Mouse (Mus musculus) liver, embryonic 13.5 days (tissue): Measurements from ENCODE around the gene Thra. TPM values are rescaled to one million over a fixed set of nuclear protein-coding genes. Genes with fewer than 3 reads are reported as not detected.
A peak's percentile ranks its signal among the peaks of the same experiment; 100 is the strongest.

Experiments used
- ATAC-seq: fragments of 200-750 bp; cut with Nextera tagmentation; 2 replicates; pipeline ENCODE4 v1.8.0; 2017; ENCODE audit warnings: low read depth, mild to moderate bottlenecking, moderate number of reproducible peaks, moderate library complexity
- DNase-seq: peaks from one replicate; pipeline ENCODE4 v3.0.0; 2022
- H3K27ac ChIP-seq: fragments of 300-500 bp; sonication (generic); 2 replicates; pipeline ENCODE4 v1.5.1; 2015; ENCODE audit warnings: moderate library complexity, mild to moderate bottlenecking, inconsistent platforms
- H3K27me3 ChIP-seq: fragments of 300-500 bp; sonication (generic); 2 replicates; pipeline ENCODE4 v1.6.1; 2015; ENCODE audit warnings: mild to moderate bottlenecking, inconsistent platforms
- H3K36me3 ChIP-seq: fragments of 300-500 bp; sonication (generic); 2 replicates; pipeline ENCODE4 v1.6.1; 2015; ENCODE audit warnings: mild to moderate bottlenecking, inconsistent platforms
- H3K4me1 ChIP-seq: fragments of 300-500 bp; sonication (generic); replicated peaks from 2 replicates; pipeline ENCODE4 v1.6.1; 2015; ENCODE audit warnings: inconsistent platforms
- H3K4me2 ChIP-seq: fragments of 300-500 bp; sonication (generic); 2 replicates; pipeline ENCODE4 v1.6.1; 2015; ENCODE audit warnings: inconsistent platforms, mild to moderate bottlenecking, moderate library complexity
- H3K4me3 ChIP-seq: fragments of 300-500 bp; sonication (generic); replicated peaks from 2 replicates; pipeline ENCODE4 v1.5.1; 2015; ENCODE audit warnings: mild to moderate bottlenecking, inconsistent platforms
- H3K9ac ChIP-seq: fragments of 300-500 bp; sonication (generic); 2 replicates; pipeline ENCODE4 v1.6.1; 2015; ENCODE audit warnings: mild to moderate bottlenecking, inconsistent platforms
- H3K9me3 ChIP-seq: fragments of 300-500 bp; sonication (generic); replicated peaks from 2 replicates; pipeline ENCODE4 v1.6.1; 2016; ENCODE audit warnings: inconsistent platforms
- WGBS: fragments of 180-500 bp; shearing (Covaris S2); methylation state at CpG from one replicate; pipeline ENCODE4 v1.1.7; 2015; ENCODE audit not compliant: insufficient replicate concordance; 5-methylcytosine and 5-hydroxymethylcytosine counted together
- polyA plus RNA-seq: library from polyadenylated mRNA; unstranded; fragments of >200 nt; fragmentation: Nextera tagmentation; extraction: Ambion mirVana; gene quantifications from 2 replicates; pipeline ENCODE4 v1.2.1, GENCODE M21; 2015

The Thra gene
- polyA plus RNA-seq, 1 experiment from 2014 or later = 8.8 TPM

GRCm38 (mm10) chr11:98775348-98776051 lies 35.1 kb downstream of the Thra start:
- H3K27me3 ChIP-seq = no peaks in the 10 kb centered on the region
- WGBS = 3% methylated on average over 15 of the region's 15 CpGs
- no peaks in the 10 kb centered on the region for H3K9me3 ChIP-seq
- peaks cover 77% of the 10 kb centered on the region for H3K4me1 ChIP-seq
- H3K4me2 ChIP-seq = peak overlapping the region; percentile 76
- DNase-seq = peak; percentile 89
- peak overlapping the region; percentile 50 for H3K4me3 ChIP-seq
- peaks cover 4% of the 10 kb centered on the region; the same call in 1 of the 2 replicates for H3K36me3 ChIP-seq
- ATAC-seq = peak; percentile 46
- H3K27ac ChIP-seq = peak overlapping the region; percentile 81
- H3K9ac ChIP-seq = peak overlapping the region; percentile 57

GRCm38 (mm10) chr11:98776052-98776764 lies 35.8 kb downstream of the Thra start:
- 42% methylated on average over 12 of the region's 12 CpGs for WGBS
- Histone ChIP-seq H3K4me2 (peak overlapping the region; percentile 76), H3K9ac (peak overlapping the region; percentile 57), H3K27ac (peak overlapping the region; percentile 81), H3K27me3 (no peaks in the 10 kb centered on the region), H3K4me1 (peaks cover 74% of the 10 kb centered on the region), H3K9me3 (no peaks in the 10 kb centered on the region), H3K36me3 (no peaks in the 10 kb centered on the region), H3K4me3 (peak overlapping the region; percentile 50)
- DNase-seq = no peak
- no peak for ATAC-seq

GRCm38 (mm10) chr11:98776843-98777590 lies 36.6 kb downstream of the Thra start:
- H3K4me3 ChIP-seq = 0 out of 2 replicates have a peak overlapping the region, but pooled peaks have one; percentile 3
- 10% methylated on average over 9 of the region's 9 CpGs for WGBS

GRCm38 (mm10) chr11:98777888-98778287 lies 37.5 kb downstream of the Thra start:
- H3K4me2 ChIP-seq = no peak overlapping the region

More at GRCm38 (mm10) chr11:98776843-98777590, 36.6 kb downstream of the Thra start:
- Histone ChIP-seq H3K27me3 (no peaks in the 10 kb centered on the region), H3K27ac (peak overlapping the region; percentile 81), H3K4me1 (peaks cover 74% of the 10 kb centered on the region), H3K9me3 (no peaks in the 10 kb centered on the region), H3K4me2 (peak overlapping the region; percentile 76), H3K9ac (peak overlapping the region; percentile 57), H3K36me3 (no peaks in the 10 kb centered on the region)
- ATAC-seq (no peak), DNase-seq (no peak)

GRCm38 (mm10) chr11:98781851-98782512 lies 41.5 kb downstream of the Thra start:
- peak overlapping the region; percentile 17; the same call in 1 of the 2 replicates for H3K27ac ChIP-seq

More at GRCm38 (mm10) chr11:98777888-98778287, 37.5 kb downstream of the Thra start:
- Histone ChIP-seq H3K36me3 (no peaks in the 10 kb centered on the region), H3K27ac (0 out of 2 replicates have a peak overlapping the region, but pooled peaks have one; percentile 44), H3K4me3 (no peak overlapping the region), H3K9me3 (no peaks in the 10 kb centered on the region), H3K4me1 (peaks cover 74% of the 10 kb centered on the region), H3K27me3 (no peaks in the 10 kb centered on the region), H3K9ac (no peak overlapping the region)
- DNase-seq (no peak), ATAC-seq (no peak)

GRCm38 (mm10) chr11:98782651-98783235 lies 42.3 kb downstream of the Thra start:
- peaks cover 72% of the 10 kb centered on the region for H3K4me1 ChIP-seq
- H3K4me2 ChIP-seq = peak overlapping the region; percentile 80
- WGBS = 12% methylated on average over 17 of the region's 17 CpGs
- ATAC-seq = no peak
- H3K4me3 ChIP-seq = peak overlapping the region; percentile 62
- H3K27me3 ChIP-seq = 0 out of 2 replicates have a peak, but pooled peaks cover 3% of the 10 kb centered on the region
- DNase-seq = no peak
- H3K36me3 ChIP-seq = no peaks in the 10 kb centered on the region
- H3K9ac ChIP-seq = peak overlapping the region; percentile 74
- no peaks in the 10 kb centered on the region for H3K9me3 ChIP-seq
- H3K27ac ChIP-seq = peak overlapping the region; percentile 86

More at GRCm38 (mm10) chr11:98781851-98782512, 41.5 kb downstream of the Thra start:
- Histone ChIP-seq H3K4me2 (peak overlapping the region; percentile 80; the same call in 1 of the 2 replicates), H3K4me1 (peaks cover 72% of the 10 kb centered on the region), H3K27me3 (0 out of 2 replicates have a peak, but pooled peaks cover 3% of the 10 kb centered on the region), H3K9ac (peak overlapping the region; percentile 74; the same call in 1 of the 2 replicates), H3K4me3 (no peak overlapping the region), H3K36me3 (no peaks in the 10 kb centered on the region), H3K9me3 (no peaks in the 10 kb centered on the region)
- DNase-seq (no peak), ATAC-seq (no peak)
- WGBS = 28% methylated on average over 12 of the region's 14 CpGs

GRCm38 (mm10) chr11:98783236-98783696 lies 42.8 kb downstream of the Thra start:
- H3K4me1 ChIP-seq = peaks cover 73% of the 10 kb centered on the region
- under 1% methylated on average over 20 of the region's 20 CpGs for WGBS

GRCm38 (mm10) chr11:98784139-98784538 lies 43.7 kb downstream of the Thra start:
- 0 out of 2 replicates have a peak overlapping the region, but pooled peaks have one; percentile 74 for H3K9ac ChIP-seq
- peak overlapping the region; percentile 86 for H3K27ac ChIP-seq
- no peaks in the 10 kb centered on the region for H3K9me3 ChIP-seq
- no peaks in the 10 kb centered on the region for H3K36me3 ChIP-seq
- H3K27me3 ChIP-seq = 0 out of 2 replicates have a peak, but pooled peaks cover 3% of the 10 kb centered on the region
- no peak for ATAC-seq
- WGBS = 58% methylated on average over 4 of the region's 4 CpGs
- peak overlapping the region; percentile 80; the same call in 1 of the 2 replicates for H3K4me2 ChIP-seq
- no peak for DNase-seq
- H3K4me1 ChIP-seq = peaks cover 81% of the 10 kb centered on the region
- no peak overlapping the region for H3K4me3 ChIP-seq

More at GRCm38 (mm10) chr11:98783236-98783696, 42.8 kb downstream of the Thra start:
- ATAC-seq (peak; percentile 77), DNase-seq (peak; percentile 73)
- Histone ChIP-seq H3K36me3 (no peaks in the 10 kb centered on the region), H3K27me3 (0 out of 2 replicates have a peak, but pooled peaks cover 3% of the 10 kb centered on the region), H3K9ac (peak overlapping the region; percentile 74), H3K27ac (peak overlapping the region; percentile 86), H3K4me3 (peak overlapping the region; percentile 62), H3K9me3 (no peaks in the 10 kb centered on the region), H3K4me2 (peak overlapping the region; percentile 80)

GRCm38 (mm10) chr11:98785214-98785613 lies 44.8 kb downstream of the Thra start:
- peaks cover 91% of the 10 kb centered on the region for H3K4me1 ChIP-seq
- DNase-seq (no peak), ATAC-seq (no peak)
- 0 out of 2 replicates have a peak, but pooled peaks cover 3% of the 10 kb centered on the region for H3K27me3 ChIP-seq
- WGBS = 62% methylated on average over 10 of the region's 10 CpGs
- H3K36me3 ChIP-seq = no peaks in the 10 kb centered on the region
- no peak overlapping the region for H3K4me3 ChIP-seq
- no peaks in the 10 kb centered on the region for H3K9me3 ChIP-seq
- no peak overlapping the region for H3K4me2 ChIP-seq
- H3K9ac ChIP-seq = no peak overlapping the region
- H3K27ac ChIP-seq = peak overlapping the region; percentile 71

- no peak for ATAC-seq
These were observed 45.4 kb downstream of the Thra start for GRCm38 (mm10) chr11:98785772-98786281.

More at GRCm38 (mm10) chr11:98785772-98786281, 45.4 kb downstream of the Thra start:
- Histone ChIP-seq H3K9ac (peak overlapping the region; percentile 55; the same call in 1 of the 2 replicates), H3K4me3 (peak overlapping the region; percentile 19; the same call in 1 of the 2 replicates), H3K27me3 (0 out of 2 replicates have a peak, but pooled peaks cover 3% of the 10 kb centered on the region), H3K27ac (peak overlapping the region; percentile 71), H3K4me1 (peaks cover 94% of the 10 kb centered on the region), H3K4me2 (peak overlapping the region; percentile 52), H3K36me3 (no peaks in the 10 kb centered on the region), H3K9me3 (no peaks in the 10 kb centered on the region)
- no peak for DNase-seq
- 6% methylated on average over 12 of the region's 12 CpGs for WGBS
